Mouse (Mus musculus) 3T3-L1 (cell line): Measurements from ENCODE around the gene Lypd6b.

Source experiments
- DNase-seq: peaks from one replicate; pipeline ENCODE4 v3.0.0-alpha.2; 2015; ENCODE audit warnings: low read depth, low spot score

Gene Lypd6b

DNA sequence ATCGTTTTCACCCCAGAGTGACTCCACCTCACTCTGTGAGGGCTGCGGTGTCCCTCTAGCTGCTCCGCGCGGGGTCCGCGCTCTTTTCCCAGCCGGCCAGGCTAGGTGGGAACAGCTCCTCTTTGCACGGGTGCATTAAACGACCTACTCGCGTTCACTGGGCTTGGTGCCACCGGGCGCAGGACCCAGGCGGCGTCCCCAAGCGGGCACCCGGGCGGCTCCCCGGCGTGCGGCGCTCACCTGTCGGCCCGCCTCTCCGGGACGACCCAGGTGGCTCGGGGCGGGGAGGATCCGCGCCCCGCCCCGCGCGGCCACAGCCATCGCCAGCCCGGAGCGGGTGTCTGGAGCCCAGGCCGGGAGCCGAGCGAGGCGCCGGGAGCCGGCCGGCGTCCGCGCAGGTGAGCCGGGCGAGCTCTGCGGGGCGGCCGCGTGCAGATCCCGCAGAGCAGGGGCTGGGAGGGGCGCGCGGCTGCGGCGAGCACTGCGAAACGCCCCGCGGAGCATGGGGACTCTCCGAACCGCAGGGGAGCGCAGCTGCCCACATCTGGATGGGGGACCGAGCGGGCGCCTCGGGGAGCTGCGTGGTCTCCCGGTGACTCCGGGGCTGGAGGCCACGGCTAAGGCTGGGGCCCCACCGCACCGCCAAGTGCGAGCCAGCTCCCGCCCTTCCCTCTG is at the start of gene Lypd6b:
Gene Lypd6b (plus strand): TSS at position 313 of the 675 bp plus-strand sequence.
- no peak for DNase-seq

DNA sequence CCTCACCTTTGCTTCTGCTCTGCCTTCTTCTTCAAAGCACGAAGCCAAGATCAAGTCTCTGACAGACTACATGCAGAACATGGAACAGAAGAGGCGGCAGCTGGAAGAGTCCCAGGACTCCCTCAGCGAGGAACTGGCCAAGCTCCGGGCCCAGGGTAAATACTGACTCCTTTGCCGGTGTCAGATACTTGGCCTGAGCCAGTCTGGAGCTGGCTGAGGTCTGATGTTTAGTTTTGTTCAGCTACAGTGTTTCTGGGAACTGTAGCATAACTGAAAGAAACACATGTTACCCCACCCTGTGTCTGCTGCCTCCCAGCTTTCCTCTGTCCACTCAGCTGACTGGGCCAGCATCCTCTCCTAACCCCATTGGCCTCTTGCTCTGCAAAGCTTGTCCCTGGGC is 48.4 kb upstream of the Lypd6b start:
- DNase-seq: no peak

DNA sequence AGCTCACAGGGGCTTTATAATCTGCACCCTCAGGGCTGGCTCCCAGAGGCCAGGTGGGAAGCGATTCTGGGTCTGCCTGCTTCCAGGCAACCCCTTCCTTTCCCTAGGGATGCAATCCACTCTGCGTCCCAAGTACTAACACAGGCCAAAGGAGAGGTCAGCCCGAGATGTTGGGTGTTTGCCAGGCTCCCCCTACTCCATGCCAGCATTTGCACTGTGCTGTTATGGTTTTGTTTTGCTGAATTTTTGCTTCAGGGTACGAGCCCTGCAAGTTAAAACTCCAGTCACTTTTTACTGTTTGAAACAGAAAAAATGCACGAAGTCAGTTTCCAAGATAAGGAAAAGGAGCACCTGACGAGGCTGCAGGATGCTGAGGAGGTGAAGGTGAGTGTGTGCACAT is 46.5 kb upstream of the Lypd6b start:
- no peak for DNase-seq

DNA sequence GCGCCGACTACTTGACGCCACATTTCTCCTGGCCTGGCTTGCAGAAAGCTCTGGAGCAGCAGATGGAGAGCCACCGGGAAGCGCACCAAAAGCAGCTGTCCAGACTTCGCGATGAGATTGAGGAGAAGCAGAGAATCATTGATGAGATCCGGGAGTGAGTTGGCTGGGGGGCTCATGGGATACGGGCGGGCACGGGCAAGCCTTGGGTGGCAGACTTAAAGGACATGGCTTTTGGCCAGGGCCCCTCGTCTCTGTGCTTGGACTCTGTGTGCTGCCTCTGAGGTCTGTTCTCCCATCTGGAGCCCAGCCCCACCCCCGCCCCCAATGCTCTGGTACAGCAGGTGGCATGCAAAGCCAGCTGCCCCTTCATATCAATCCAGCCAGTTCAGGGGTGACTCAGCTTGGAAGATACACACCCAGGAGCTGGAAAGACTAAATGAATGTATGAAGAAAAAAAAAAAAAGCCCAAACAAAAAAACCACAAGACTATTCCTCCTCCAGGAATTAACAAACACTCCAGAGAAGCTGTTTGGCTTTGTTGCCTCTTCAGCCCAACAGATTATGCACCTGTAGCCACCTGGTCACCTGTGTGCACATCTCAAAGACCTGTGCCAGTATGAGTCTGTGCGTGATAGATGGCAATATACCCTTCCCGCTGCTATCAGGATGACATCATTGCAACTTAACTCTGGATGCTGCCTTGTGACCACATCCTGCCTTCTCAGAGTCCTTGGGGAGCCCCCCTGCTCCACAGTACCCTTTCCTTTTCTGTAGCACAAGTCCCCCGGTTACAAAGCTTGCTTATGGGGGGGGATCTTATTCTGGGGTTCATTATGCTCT is 45.4 kb upstream of the Lypd6b start:
- DNase-seq: peak; percentile 68

DNA sequence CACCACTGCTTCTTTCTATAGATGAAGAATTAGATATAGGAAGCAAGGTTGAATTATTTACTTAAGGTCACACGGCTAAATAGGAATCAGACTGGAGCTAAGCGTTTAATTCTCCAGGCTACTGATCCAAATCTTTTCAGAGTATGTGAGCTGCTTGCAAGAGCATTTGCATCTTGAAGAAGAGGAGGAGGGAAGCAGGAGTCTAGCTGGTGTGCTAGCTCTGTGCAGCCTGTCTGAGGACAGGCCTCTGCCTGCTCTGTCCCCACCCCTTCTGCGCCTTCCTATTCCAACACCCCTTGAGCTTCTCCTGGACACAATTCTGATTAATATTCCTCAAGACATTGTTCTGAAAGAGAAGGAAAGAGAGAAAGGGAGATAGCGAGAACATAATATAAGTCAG is 44.6 kb upstream of the Lypd6b start:
- DNase-seq: no peak

DNA sequence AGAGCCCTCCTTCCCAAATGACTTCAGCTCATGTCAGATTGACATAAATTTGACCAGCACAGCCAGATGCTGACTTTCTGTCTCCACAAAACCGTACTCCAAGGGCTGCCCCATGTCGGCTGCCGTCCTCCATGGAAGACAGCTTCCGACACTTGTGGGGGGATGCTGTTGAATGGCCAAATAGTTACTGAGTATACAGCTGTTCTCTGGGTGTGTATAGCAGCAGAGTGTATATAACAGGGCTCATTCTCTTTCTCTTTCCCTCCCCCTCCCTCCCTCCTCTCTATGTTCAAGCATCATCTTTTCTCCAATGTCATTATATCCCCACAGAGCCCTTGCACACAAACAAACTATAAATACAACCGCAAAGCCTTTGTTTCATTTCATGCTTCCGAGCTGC is 43.7 kb upstream of the Lypd6b start:
- no peak for DNase-seq

DNA sequence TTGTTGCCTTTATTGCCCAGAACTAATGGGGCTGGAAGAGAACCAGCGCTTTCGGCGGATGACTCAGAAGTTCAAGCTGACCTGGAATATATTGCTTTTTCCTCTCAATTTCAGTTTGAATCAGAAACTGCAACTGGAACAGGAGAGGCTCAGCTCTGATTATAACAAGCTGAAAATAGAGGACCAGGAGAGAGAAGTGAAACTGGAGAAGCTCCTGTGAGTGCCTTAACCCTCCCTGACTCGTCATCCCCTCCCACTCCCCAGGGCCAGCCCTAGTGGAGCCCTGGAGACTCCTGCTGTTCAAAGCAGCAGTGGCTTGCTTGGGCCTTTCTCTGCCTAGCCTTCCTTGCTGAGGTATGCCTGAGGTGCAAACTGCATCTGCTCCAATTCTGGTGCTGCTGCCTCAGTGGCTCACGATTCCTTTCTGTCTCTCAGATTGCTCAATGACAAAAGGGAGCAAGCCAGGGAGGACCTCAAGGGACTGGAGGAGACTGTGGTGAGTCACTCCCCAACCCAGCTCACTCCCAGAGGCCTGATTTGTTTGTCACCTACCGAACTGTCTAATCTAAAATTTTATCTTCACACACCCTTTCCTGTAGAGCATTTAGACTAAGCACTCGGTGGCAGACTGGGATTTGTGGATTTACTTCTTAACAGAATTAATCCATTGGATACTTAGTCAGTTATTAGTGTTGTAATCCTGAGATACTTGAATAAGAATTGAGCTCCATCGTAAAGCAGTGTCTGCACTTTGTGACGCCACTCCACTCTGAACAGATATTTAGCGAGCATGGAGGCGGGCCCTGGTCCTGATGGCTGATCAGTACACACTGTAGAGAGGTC is 43.0 kb upstream of the Lypd6b start:
- DNase-seq: peak; percentile 78

DNA sequence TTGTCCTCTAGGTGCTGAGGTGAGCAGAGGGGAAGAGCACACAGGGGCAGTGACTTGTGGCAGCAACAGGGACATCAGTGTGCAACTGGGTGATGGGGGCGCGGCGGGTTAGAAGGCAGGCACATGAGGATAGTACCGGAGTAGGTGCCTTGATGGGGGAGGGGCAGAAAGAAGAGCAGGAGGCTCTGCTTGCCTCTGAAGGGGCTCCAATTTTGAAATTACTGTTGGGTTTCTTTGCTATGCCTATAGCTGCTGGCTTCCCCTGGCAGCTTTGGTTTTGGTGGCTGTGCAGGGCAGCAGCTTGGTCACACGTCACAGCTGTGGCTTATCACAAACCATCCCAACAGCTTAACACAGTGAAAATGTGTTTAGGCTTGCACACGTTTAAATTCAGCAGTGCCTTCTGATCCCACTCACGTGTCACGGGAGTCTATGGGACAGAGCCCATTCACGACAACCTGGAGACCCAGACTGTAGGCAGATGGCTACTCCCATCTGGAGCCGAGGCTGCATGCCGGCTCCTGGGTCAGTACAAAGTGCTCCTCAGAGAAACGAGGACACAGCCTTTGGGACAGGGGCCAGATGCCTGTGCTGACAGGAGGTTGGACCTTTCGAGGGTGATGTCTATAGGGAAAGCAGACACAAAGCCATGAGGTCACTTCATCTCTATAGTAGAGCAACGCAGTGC is 42.2 kb upstream of the Lypd6b start:
- no peak for DNase-seq

DNA sequence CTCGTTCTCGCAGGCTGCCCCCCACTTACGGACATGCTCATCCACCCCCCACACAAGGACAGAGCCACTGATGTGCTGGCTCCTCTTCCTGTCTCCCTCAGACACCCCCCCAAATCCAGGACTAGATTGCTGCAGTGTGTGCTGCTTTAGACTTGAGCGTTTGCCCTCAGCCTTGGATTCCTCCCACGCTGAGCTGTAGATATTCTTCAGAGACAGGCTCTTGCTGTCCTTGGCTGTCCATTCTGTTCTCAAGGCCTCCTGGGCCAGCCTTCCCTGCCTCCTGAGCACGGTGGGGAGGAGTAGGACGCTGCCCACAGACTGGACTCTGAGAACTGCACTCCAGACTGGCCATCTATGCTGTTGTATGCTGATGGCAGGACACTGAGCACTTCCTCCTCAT is 40.5 kb upstream of the Lypd6b start:
- no peak for DNase-seq

DNA sequence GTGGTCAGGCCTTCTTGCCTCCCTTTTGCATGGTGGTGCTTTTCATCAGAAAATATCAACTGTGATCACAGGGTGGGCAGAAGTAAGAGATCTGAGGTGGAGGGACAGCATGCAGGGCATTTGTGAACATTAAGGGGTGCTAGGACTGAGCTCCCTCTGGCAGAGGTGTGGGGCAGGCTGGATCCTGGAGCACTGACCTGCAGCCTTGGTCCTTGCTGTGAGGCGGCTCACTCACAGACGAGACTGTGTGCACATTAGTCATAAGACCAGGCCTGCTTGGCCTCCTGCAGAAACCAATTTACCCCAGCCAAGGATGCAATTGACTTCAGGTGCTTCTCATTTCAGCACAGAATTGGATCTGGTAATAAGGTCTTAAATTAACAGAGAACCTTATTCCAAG is 39.8 kb upstream of the Lypd6b start:
- DNase-seq: no peak

DNA sequence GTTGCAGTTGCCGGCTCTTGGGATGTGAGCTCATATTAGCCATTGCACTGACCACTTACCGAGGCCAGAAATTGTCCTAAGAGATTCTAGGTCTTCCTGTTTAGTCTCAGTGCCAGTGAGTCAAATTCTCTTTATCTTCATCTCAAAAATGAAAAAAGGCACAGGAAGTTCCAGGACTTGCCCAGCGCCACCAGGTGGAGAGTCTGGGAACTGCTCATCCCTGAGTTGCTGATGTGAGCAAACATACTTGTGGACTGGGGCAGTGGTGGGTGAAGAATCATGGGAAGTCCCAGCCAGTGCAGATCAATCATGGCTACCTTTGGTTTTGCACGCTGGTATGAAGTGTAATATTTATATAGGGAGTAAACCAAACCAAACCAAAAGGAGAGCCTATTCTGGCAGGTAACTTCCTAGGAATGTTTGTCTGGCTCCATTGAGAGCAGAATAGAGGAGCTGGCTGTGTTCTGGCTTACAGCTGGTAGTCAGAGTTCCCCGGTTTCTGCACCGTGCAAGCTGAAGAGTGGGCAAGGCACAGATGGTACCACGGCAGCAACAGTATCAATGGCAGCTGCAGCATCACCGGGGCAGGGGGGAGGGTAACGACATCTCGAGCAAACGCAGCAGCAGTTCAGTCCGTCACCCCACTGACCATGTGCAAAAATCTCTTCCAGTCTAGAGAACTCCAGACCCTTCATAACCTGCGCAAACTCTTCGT is 38.7 kb upstream of the Lypd6b start:
- peak; percentile 65 for DNase-seq

DNA sequence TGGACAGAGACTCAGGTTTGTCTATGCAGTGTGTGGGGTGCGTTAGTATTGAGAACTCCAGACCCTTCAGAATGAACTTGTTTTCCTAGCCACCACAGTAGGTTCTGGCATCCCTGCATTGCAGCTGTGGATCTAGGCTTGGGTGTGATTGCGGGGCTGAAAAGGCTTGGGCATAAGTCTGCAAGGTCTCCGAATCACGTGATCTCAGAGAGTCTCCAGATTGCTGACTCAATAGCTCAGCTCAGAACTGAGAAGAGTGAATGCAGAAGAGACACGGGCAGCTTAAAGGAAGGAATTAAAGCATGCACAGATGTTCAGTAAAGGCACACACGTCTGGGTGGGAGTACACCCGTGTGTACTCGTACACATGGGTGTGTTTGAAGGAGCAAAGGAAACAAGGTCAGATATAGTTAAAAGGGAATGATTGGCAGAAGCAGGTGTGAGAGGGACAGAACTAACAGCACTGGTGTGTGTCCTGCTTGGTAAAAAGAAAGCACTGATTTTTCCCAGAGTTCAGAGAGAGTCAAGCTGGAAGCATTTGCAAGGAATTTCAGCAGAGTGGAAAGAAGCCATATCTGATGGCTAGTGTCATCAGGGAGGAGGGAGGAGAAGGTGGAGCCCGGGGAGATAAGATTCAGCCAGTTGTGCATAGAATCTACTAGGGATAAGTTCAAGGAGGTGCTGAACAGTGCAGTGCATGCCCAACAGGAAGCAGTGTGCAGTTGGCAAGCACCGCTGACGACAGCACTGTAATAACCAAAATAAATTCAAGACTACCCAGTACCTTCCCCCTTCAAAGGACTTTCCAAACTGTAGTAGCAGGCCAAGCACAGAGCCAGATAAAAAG is 37.5 kb upstream of the Lypd6b start:
- DNase-seq: no peak

DNA sequence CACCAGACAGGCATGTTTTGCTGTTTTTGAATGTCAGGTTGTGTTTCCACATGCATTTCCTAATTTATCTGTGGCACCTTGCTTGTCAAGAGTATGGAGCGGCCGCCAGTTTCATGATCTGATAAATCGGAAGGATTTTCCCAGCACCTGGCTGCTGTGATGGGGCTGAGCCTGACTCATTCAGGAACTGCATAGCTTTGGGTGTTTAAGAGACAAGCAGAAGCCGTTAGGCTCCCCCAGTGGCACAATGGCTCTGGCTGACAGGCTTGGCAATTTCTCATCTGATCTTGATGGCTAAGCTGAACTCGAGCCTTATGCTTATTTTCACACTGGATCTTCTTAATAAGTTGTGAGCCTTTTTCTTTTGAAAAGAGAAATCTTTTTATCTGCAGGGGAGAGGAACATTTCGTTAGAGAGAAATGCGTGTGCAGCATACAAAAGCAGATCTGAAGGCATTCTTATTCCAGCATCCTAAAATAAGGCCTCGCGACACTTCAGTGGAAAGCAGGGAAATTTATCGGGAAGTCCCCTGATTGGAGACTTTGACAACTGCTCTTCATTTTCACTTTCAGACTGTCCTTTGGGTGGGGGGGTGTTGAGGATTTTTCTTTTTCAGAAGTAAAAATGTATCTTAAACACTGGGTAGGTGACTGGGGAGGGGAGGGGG is 35.8 kb upstream of the Lypd6b start:
- DNase-seq: no peak

DNA sequence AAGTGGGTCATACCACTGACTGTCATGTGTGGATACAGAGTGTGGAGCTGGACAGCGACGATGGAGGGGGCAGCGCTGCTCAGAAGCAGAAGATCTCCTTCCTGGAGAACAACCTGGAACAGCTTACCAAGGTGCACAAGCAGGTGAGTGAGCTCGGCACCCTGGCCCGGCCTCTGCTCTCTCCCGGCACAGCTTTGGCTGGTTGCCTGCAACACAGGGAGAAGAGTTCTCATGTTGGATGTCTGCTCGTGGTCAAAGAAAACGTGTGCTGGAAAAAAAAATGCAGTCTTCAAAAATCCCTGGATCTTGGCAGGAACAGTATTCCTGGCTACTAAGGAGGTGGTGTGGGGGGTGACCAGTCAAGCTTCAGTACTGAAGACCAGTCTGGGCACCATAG is 35.3 kb upstream of the Lypd6b start:
- no peak for DNase-seq

DNA sequence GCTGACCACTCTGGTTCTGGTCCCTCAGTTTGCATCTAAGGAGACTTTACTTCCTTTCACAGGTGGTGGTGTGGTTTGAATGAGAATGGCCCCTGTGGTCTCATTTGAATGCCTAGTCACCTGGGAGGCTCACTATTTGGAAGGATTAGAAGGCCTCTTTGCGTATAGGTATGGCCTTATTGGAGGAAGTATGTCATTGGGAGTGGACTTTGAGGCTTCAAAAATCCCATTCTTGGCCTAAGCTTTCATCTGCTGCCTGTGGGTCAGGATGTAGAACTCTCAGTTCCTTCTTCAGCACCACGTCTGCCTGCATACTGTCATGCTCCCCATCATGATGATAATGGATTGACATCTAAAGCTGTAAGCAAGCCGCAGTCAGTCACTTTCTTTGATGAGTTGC is 34.4 kb upstream of the Lypd6b start:
- no peak for DNase-seq

DNA sequence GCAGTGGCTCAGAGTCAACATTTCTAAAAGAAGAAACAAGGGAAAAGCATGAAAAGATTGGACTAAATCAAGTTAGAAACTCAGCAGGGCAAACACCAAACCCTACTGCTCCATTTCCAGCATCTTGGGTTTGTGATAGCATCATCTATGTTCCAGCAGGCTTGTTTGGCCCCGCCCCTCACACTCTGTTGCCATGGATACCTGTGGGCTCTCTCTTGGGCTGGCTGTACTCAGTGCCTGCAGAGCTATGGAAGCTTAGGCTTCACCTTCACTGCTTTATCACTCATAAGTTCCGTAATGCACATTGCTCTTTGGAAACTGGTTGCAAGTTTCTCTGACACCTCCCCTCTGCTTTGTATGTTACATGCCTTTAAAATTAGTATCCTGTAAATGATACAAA is 32.4 kb upstream of the Lypd6b start:
- DNase-seq: peak; percentile 34

DNA sequence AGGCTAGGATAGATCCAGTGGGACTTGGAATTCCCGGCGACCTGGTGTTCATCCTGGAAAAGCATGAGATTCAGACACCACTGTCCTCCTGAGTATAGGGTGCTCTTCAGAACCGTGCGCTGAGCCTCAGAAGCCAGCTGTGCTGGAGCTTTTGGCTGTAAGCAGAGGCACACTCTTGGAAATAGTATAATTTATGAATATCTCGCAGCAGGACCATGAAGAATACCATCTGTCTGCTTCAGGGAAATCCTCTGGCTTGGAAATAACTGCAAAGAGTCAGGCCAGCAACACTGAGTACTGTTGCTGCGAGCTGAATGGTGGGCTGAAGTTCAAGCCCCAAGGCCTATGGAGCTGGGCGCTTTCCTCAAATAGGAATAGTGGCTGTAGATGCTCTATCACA is 29.9 kb upstream of the Lypd6b start:
- no peak for DNase-seq

DNA sequence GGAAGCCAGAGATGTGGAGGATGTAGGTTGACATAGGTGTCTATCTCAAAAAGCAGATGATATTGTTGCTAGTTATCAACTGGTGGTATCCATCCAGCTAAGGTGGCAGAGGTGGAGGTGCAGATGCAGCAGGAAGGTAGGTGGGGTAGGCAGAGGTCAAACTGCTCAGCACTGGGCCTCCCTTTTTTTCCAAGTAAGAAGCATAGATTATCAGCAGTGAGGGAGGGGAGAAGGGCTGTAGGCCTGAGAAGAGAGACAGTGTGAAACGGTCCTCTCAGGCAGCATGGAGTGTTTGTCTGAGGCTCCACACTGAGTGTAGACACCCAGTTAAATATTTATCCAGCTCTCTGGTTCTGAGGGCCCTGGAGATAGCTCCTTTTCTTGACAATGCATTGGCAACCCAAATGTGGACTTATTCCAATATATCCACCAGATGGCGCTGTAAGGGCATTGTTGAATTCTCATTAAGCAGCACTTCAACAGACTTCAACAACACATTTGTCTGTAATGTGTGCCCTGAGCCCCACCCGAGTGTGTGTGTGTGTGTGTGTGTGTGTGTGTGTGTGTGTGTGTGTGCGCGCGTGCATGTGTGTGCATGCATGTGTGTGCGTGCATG is 23.0 kb upstream of the Lypd6b start:
- DNase-seq: peak; percentile 94

DNA sequence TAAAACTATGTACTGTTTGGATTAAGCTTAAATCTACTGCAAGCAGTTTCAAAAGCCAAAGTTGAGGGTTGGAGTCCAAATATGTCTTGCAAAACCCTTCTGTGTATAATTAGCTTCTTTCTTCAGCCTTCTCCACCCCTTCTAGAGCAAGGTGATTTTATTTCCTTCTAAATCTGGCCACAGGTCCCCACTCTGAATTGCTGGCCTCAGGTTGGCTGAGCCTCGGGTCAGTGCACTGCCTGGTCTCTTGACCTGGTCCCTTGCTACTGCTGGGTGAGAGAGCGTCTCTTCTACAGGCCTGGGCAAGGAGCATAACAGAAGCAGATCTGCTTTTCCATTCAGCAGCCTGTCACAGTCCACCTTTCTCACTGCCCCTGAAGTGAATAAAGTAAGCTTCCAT is 18.6 kb upstream of the Lypd6b start:
- no peak for DNase-seq
